Mouse (Mus musculus) stomach, embryonic 15.5 days (tissue): ENCODE results near the gene Nmt2. TPM values are rescaled to one million over a fixed set of nuclear protein-coding genes. Genes with fewer than 3 reads are reported as not detected.

Experiments
- ATAC-seq: fragments of 200-750 bp; cut with Nextera tagmentation; 2 replicates; pipeline ENCODE4 v1.8.0; 2017; ENCODE audit warnings: low read depth, moderate number of reproducible peaks, moderate TSS enrichment; ENCODE audit not compliant: insufficient read depth, low FRiP score
- H3K27ac ChIP-seq: fragments of 300-500 bp; sonication (generic); 2 replicates; pipeline ENCODE4 v1.5.1; 2015; ENCODE audit warnings: mild to moderate bottlenecking, inconsistent platforms
- H3K27me3 ChIP-seq: fragments of 300-500 bp; sonication (generic); replicated peaks from 2 replicates; pipeline ENCODE4 v1.6.1; 2015; ENCODE audit warnings: inconsistent platforms
- H3K36me3 ChIP-seq: fragments of 300-500 bp; sonication (generic); 2 replicates; pipeline ENCODE4 v1.6.1; 2015; ENCODE audit warnings: inconsistent platforms
- H3K4me1 ChIP-seq: fragments of 300-500 bp; sonication (generic); 2 replicates; pipeline ENCODE4 v1.6.1; 2015; ENCODE audit warnings: inconsistent platforms
- H3K4me2 ChIP-seq: fragments of 300-500 bp; sonication (generic); 2 replicates; pipeline ENCODE4 v1.6.1; 2015; ENCODE audit warnings: mild to moderate bottlenecking, inconsistent platforms
- H3K4me3 ChIP-seq: fragments of 300-500 bp; sonication (generic); replicated peaks from 2 replicates; pipeline ENCODE4 v1.5.1; 2015; ENCODE audit warnings: inconsistent platforms
- H3K9ac ChIP-seq: fragments of 300-500 bp; sonication (generic); 2 replicates; pipeline ENCODE4 v1.6.1; 2015; ENCODE audit warnings: inconsistent platforms
- H3K9me3 ChIP-seq: fragments of 300-500 bp; sonication (generic); 2 replicates; pipeline ENCODE4 v1.6.1; 2016; ENCODE audit warnings: inconsistent platforms
- WGBS: fragments of 180-500 bp; shearing (Covaris S2); methylation state at CpG from one replicate; pipeline ENCODE4 v1.1.7; 2015; 5-methylcytosine and 5-hydroxymethylcytosine counted together
- polyA plus RNA-seq: library from polyadenylated mRNA; unstranded; fragments of >200 nt; fragmentation: Nextera tagmentation; extraction: Ambion mirVana; gene quantifications from 2 replicates; pipeline ENCODE4 v1.2.1, GENCODE M21; 2015

The Nmt2 gene
- 38.2 and 39.7 TPM in 2 replicates for polyA plus RNA-seq

GRCm38 (mm10) chr2:3283602-3284472 is at the start of gene Nmt2:
Gene Nmt2 (plus strand): TSS chr2:3284212.
- Histone ChIP-seq H3K9ac (peak within 1 kb of the TSS; percentile 76), H3K27ac (peak within 1 kb of the TSS; percentile 87), H3K9me3 (no peaks in the 10 kb centered on the region), H3K4me1 (peaks cover 6% of the 10 kb centered on the region; the same call in 1 of the 2 replicates), H3K27me3 (no peaks in the 10 kb centered on the region), H3K4me3 (peak within 1 kb of the TSS; percentile 91), H3K4me2 (peak within 1 kb of the TSS; percentile 78), H3K36me3 (no peaks in the 10 kb centered on the region)
- WGBS, result under 1% methylated on average over 84 of the region's 88 CpGs
- ATAC-seq, result peak; percentile 96

- Histone ChIP-seq H3K4me1 (no peaks in the 10 kb centered on the region), H3K4me2 (no peak overlapping the region), H3K27ac (no peak overlapping the region), H3K36me3 (no peaks in the 10 kb centered on the region), H3K9ac (no peak overlapping the region), H3K4me3 (no peak overlapping the region), H3K27me3 (no peaks in the 10 kb centered on the region), H3K9me3 (no peaks in the 10 kb centered on the region)
- no peak for ATAC-seq
- WGBS, result 62% methylated on average over 5 of the region's 5 CpGs
Measured at GRCm38 (mm10) chr2:3239255-3239654, 44.8 kb upstream of the Nmt2 start.

- WGBS, result 26% methylated on average over 3 of the region's 3 CpGs
- Histone ChIP-seq H3K4me2 (no peak overlapping the region), H3K9me3 (no peaks in the 10 kb centered on the region), H3K27me3 (no peaks in the 10 kb centered on the region), H3K9ac (no peak overlapping the region), H3K4me3 (no peak overlapping the region), H3K36me3 (no peaks in the 10 kb centered on the region), H3K4me1 (no peaks in the 10 kb centered on the region), H3K27ac (no peak overlapping the region)
- ATAC-seq, result no peak
Measured at GRCm38 (mm10) chr2:3244251-3244650, 39.8 kb upstream of the Nmt2 start.

GRCm38 (mm10) chr2:3251309-3251708 is 32.7 kb upstream of the Nmt2 start:
- WGBS, result 80% methylated on average over 2 of the region's 2 CpGs
- no peak for ATAC-seq
- Histone ChIP-seq H3K4me3 (no peak overlapping the region), H3K9ac (no peak overlapping the region), H3K27ac (no peak overlapping the region), H3K36me3 (no peaks in the 10 kb centered on the region), H3K4me2 (no peak overlapping the region), H3K9me3 (no peaks in the 10 kb centered on the region), H3K4me1 (no peaks in the 10 kb centered on the region), H3K27me3 (no peaks in the 10 kb centered on the region)

- no peaks in the 10 kb centered on the region for H3K9me3 ChIP-seq
Measured at GRCm38 (mm10) chr2:3266466-3266865, 17.5 kb upstream of the Nmt2 start.

GRCm38 (mm10) chr2:3267879-3268278 is 16.1 kb upstream of the Nmt2 start:
- no peak overlapping the region for H3K4me2 ChIP-seq
- H3K27me3 ChIP-seq, result no peaks in the 10 kb centered on the region
- H3K4me3 ChIP-seq, result no peak overlapping the region
- ATAC-seq, result no peak
- no peak overlapping the region for H3K9ac ChIP-seq
- no peak overlapping the region for H3K27ac ChIP-seq
- WGBS, result 35% methylated on average over 3 of the region's 3 CpGs
- no peaks in the 10 kb centered on the region for H3K36me3 ChIP-seq
- H3K9me3 ChIP-seq, result no peaks in the 10 kb centered on the region
- H3K4me1 ChIP-seq, result no peaks in the 10 kb centered on the region

More at GRCm38 (mm10) chr2:3266466-3266865, 17.5 kb upstream of the Nmt2 start:
- Histone ChIP-seq H3K36me3 (no peaks in the 10 kb centered on the region), H3K4me3 (no peak overlapping the region), H3K9ac (no peak overlapping the region), H3K27me3 (no peaks in the 10 kb centered on the region), H3K27ac (no peak overlapping the region), H3K4me2 (no peak overlapping the region), H3K4me1 (no peaks in the 10 kb centered on the region)
- no peak for ATAC-seq
- WGBS, result 84% methylated on average over 3 of the region's 3 CpGs

GRCm38 (mm10) chr2:3273349-3273748 is 10.7 kb upstream of the Nmt2 start:
- no peak overlapping the region for H3K4me2 ChIP-seq
- WGBS, result 87% methylated on average over 2 of the region's 2 CpGs
- no peaks in the 10 kb centered on the region for H3K4me1 ChIP-seq
- no peak overlapping the region for H3K27ac ChIP-seq
- no peak for ATAC-seq
- H3K27me3 ChIP-seq, result no peaks in the 10 kb centered on the region
- H3K9ac ChIP-seq, result no peak overlapping the region
- H3K36me3 ChIP-seq, result no peaks in the 10 kb centered on the region
- H3K9me3 ChIP-seq, result no peaks in the 10 kb centered on the region
- no peak overlapping the region for H3K4me3 ChIP-seq

GRCm38 (mm10) chr2:3276106-3276505 is 7.9 kb upstream of the Nmt2 start:
- H3K27ac ChIP-seq, result no peak overlapping the region
- WGBS, result 69% methylated on average over 2 of the region's 2 CpGs

GRCm38 (mm10) chr2:3277502-3277901 is 6.5 kb upstream of the Nmt2 start:
- no peaks in the 10 kb centered on the region for H3K27me3 ChIP-seq
- 68% methylated on average over 7 of the region's 7 CpGs for WGBS
- no peaks in the 10 kb centered on the region for H3K4me1 ChIP-seq
- H3K36me3 ChIP-seq, result no peaks in the 10 kb centered on the region
- no peak for ATAC-seq
- H3K4me2 ChIP-seq, result no peak overlapping the region
- no peak overlapping the region for H3K27ac ChIP-seq
- no peak overlapping the region for H3K9ac ChIP-seq
- no peaks in the 10 kb centered on the region for H3K9me3 ChIP-seq
- H3K4me3 ChIP-seq, result no peak overlapping the region

More at GRCm38 (mm10) chr2:3276106-3276505, 7.9 kb upstream of the Nmt2 start:
- no peak for ATAC-seq
- no peak overlapping the region for H3K4me2 ChIP-seq
- H3K9me3 ChIP-seq, result no peaks in the 10 kb centered on the region
- no peak overlapping the region for H3K4me3 ChIP-seq
- no peaks in the 10 kb centered on the region for H3K36me3 ChIP-seq
- no peaks in the 10 kb centered on the region for H3K27me3 ChIP-seq
- H3K4me1 ChIP-seq, result no peaks in the 10 kb centered on the region
- H3K9ac ChIP-seq, result no peak overlapping the region

- WGBS, result 76% methylated on average over 4 of the region's 4 CpGs
- Histone ChIP-seq H3K4me1 (peaks cover 6% of the 10 kb centered on the region; the same call in 1 of the 2 replicates), H3K9me3 (no peaks in the 10 kb centered on the region), H3K27ac (no peak overlapping the region), H3K27me3 (no peaks in the 10 kb centered on the region), H3K4me2 (no peak overlapping the region), H3K9ac (no peak overlapping the region), H3K36me3 (no peaks in the 10 kb centered on the region), H3K4me3 (no peak overlapping the region)
- ATAC-seq, result no peak
Measured at GRCm38 (mm10) chr2:3281311-3281710, 2.7 kb upstream of the Nmt2 start.

- Histone ChIP-seq H3K9ac (no peak overlapping the region), H3K27ac (peak overlapping the region; percentile 77), H3K36me3 (no peaks in the 10 kb centered on the region), H3K27me3 (no peaks in the 10 kb centered on the region), H3K4me2 (peak overlapping the region; percentile 54), H3K4me1 (peaks cover 6% of the 10 kb centered on the region; the same call in 1 of the 2 replicates), H3K9me3 (no peaks in the 10 kb centered on the region), H3K4me3 (peak overlapping the region; percentile 46)
- whole genome bisulfite sequencing, result 9% methylated on average over 12 of the region's 12 CpGs
- ATAC-seq, result no peak
Measured at GRCm38 (mm10) chr2:3282866-3283601, 978 bp upstream of the Nmt2 start.
